Mouse (Mus musculus) spleen, postnatal 14 days (tissue): Measurements from ENCODE around the gene Cc2d2a.

Experiments used
- DNase-seq, 2 experiments: peaks; one replicate each; pipeline ENCODE4 v3.0.0; 2021 to 2022; ENCODE audit warnings: low spot score in 2 of 2

Gene Cc2d2a

DNA sequence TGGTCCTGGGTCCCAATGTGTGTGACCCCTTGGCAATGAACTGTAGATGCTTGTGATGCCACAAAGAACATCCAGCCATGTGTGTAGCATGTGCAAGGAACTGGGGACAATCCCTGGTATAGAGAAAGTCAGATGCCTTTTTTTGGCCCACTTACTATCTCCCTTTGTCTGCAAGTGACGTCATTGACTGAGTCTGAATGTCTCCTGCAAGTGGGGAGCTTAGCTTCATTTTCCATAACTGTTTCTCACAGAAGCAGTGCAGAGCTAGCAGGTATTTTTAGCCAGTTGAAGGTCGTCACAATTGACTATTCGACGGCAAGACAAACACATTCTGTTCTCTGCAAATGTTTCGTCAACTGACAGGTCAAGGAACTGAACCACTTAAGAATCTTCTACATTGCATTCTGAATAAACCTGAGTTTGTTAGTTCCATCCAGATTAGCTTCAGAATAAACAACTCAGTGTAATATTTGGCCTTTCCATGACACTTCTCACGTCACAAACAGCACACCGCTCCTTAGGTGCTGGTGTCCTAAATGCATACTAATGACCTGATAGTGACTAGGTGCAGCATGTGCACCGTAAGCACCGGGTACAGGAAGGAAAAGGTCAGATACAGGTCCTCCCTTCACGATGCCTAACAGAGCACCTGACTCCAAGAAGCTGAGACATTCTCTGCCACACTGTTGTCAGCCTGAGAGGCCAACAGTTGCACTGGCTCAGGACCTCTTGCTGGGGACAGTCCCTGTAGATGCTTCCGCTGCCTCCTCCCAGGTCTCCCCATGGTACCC lies 66.4 kb downstream of the Cc2d2a start:
- DNase-seq = no peak

DNA sequence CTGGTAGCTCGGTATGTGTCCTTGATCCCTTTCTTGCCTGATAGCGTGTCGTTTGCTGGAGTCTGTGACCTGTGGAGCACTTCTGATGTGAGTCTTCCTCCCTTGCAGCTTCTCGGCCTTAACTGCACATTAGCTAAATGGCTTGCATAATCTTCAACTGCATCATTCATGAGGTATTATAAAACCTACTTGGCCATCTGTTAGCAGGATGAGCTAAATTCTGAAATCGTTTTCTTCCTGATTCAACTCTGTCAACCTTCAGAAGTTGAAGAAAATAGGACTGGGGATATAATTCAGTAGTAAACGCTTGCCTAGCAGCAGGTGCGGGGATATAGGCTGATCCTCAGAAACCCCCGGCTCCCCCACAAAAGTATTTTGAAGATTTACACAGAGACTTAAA lies 70.2 kb downstream of the Cc2d2a start:
- no peak for DNase-seq

DNA sequence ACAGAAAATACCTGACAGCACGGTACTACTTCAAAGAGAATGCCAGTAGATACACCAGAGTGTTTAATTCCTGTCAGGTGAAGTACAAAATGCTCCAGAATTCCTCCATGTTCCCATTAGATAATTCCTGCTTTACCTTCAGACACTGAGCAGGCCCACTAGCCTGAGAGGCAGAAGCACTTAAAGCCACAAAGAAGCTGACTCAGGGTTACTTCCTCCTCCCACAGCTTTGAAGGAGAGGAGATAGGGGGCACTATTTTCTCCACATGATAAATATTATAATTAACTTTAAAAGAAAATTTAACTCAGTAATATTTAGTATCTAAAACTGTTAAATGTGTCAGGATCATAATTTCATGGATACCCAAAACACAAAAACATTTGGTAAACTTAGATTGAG lies 82.0 kb downstream of the Cc2d2a start:
- no peak for DNase-seq

DNA sequence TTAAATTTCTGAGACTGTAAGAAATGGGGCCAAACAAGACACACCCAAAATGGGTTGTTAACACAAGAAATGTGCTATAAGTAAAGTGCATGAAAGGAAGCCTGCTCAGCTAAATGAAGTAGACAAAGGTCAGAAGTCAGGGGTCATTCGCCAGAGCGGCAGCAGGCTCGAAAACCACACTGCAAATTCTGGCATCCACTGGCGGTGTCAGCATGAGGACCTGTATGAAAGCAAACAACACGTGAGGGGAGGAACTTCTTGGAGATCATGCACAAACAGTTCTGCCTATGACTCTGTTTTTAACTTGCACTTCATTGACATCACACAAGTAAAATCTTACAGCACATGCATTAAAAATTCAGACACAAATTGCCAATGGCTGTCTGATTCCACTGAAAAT lies 83.0 kb downstream of the Cc2d2a start:
- DNase-seq = no peak

DNA sequence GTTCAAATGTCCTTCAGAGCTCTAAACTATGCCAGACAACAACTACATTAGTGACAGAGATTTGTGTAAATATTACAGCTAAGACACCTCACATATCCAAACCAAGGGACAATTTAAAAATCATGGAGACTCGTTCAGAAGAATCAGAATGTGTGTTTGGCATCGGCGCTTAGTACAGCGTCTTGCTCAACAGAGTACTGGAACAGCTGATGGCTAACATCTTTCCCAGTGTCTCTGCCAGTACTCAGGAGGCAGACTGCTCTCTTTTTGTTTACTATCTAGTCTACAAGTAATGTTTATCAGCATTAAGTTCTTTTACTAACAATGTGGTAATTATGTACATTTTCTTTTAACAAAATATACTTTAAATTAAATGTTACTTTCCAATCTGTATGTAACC lies 85.9 kb downstream of the Cc2d2a start:
- no peak for DNase-seq

DNA sequence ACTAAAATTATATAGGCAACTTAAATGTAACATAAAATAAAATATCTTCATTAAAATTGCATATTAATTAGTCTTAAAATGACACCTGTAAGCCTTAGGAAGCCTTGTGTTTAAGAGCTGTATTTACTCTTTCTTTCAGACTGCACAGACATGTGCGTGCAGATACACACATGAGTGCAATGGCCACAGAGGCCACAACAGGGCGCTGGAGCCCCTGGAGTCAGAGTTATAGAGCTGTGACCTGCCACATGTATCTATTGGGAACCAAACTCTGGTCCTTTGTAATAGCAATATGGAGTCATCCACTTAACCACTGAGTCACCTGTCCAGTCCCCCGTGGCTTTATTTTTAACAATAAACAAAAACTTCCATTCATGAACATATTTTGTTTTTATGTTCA lies 86.9 kb downstream of the Cc2d2a start:
- DNase-seq = no peak

DNA sequence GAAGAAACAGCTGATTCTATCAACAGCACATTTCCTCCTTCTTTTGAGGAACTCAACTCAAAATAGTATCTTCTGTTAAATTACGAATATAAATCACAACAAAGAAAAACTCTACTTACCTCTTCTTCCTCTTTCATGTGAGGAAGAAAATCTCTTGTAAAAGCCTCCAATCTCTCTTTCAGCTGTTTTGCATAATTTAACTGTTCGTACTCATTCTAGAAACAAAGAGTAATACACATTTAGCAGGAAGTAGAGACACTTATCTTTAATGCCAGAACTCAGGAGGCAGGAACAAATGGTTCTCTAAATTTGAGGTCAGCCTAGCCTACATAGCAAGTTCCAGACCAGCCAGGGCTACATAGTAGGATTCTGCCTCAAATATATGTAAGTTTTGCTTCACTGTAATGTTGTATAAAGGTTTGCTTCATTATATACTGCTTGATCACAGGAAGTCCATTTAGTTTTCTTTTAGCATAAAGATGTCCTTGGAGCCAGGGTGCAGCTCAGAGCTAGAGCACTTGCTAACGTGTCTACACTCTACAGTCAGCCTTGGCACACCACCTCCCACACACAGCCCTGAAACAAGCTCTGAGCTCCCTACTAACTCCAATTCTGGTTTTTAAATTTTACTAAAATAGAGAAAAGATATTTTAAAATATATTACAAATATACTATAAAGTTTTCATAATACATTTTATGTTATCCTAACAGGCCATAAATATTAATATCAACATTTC lies 108.6 kb downstream of the Cc2d2a start:
- no peak for DNase-seq

DNA sequence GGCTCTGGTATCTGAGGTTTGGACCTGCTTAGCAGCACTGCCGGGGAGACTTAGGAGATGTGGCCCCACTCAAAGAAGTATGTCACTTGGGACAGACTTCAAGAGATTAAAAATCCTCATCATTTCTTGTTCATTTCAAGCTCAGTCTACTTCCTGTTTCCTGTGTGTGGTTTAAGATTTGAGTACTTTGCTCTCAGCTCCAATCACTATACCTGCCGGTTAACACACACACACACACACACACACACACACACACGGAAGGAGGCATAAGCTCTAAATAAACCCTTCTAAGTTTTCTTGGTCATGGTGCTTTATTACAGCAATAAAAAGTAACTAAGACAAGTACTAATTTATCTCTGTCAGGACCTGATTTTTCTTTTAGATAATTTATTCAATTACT lies 109.4 kb downstream of the Cc2d2a start:
- DNase-seq = no peak

DNA sequence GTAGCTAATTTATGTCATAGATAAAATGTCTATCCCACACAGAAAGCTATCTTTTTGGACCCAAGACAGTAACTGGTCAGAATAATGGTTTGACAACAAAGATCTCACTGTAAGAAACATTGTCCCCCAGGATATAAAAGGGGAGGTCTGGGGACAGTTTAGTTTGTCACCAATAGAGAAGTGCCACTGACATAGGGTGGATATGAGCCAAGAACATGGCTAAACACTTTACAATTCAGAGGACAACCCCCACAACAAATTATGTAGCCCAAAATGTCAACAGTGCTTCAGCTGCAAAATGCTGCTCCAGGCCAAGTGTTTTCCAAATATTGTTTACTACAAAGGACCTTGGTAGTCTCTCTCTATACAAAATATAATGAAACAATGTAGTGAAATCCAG lies 114.3 kb downstream of the Cc2d2a start:
- DNase-seq = no peak

DNA sequence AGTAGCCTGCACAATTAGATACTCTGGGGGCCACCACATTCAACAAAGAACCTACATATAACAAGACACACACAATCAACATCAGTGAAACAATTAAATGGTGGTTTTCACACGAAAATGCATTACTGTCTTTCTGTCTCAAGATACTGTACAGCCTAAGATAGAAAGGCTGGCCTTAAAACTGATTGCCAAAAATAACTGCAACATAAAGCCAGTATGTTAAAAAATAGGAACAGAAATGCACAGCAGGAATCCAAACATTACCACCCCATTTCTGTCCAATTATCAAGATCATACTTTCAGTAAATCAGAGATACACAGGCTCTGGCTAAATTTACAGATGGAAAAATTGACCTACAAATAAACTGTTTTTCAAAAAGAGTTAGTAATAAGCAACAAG lies 114.8 kb downstream of the Cc2d2a start:
- DNase-seq = no peak

DNA sequence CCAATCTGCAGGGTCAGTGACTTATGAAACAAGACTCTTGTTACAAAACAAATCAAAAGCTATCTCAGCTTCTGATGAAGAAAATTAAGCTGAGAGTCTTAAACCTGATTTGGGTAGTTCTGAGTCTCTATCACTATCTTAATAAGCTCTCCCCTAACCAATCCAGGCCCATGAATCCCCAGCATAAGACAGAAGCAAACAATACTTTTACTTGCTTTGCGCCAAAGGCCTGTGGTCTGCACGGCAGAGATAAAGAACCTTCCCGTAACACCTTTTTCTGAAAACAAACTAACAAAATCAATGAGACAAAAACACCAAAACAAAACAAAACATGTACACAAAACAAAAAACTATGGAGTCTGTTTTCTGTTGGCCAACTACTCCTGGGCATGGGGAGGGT lies 116.4 kb downstream of the Cc2d2a start:
- DNase-seq = no peak

DNA sequence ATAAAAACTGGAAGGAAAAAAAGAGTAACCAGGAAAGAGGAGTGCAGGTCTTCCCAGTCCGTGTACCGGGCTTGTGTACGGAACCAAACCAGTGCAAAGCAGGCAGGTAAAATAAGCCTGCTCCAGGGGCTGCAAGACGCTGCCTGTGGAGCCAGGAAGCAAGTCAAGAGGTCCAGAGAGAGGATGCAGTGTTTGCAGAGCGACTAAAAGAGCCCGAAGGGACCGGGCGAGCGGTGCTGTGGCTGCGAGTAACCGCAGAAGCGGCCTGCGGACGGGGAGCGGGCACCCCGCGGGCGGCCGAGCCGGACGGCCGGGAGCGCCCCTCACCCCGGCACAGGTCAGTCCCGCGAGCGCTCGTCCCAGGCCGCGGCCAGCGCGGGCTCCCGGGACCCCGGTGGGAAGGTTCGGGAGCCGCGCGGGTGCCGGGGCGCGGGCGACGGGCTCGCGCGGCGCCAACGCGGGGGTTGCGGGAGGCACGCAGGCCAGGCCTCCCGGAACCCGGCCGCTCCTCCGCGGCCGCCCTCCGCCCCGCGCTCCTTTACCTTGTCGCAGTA lies 119.4 kb downstream of the Cc2d2a start:
- DNase-seq = peak; percentile 13 to 21

DNA sequence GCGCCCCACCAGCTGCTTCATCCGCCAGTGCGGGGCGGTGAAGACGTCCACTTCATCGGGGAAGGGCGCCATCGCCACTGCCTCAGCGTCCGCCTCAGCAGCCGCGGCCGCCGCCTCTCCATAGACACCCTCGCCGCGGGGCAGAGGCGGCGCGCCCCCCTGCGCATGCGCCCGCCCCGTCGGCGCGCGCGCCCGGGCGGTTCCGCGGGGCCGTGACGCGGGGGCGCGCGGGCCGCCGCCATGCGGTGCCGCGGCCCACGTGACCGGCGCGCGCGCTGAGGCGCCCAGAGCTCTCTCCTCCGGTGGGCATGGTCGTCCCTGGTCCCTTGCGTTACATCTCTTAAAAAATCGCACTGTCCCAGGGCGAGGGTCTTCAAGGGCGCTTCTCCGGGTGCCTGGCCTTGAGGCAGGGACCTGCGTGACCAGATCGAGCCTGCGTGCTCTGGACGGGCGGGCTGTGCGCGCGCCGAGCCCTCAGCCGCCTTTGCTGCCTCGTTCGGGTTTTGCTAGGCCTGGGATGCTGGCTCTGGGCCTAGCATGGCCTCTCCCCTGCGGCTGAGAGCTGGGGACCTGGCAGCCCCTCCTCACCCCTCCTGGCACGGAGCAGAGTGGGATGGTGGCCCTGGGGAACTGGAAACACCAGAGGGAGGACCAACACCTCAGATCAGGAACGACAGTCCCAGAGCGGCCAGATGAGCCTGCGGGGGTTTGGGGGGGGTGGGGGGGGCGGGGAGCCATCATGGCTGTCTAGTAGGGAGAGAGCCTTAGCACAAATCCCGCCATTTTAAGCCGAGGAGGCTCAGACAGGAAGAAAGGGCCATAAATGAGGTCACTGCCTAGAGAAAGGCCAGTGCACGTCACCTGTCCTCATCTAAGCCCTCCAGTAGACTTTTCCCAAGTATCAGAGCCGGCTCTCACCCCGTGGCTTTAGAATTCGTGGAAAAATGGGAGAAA lies 120.1 kb downstream of the Cc2d2a start:
- DNase-seq = peak; percentile 55 to 69

DNA sequence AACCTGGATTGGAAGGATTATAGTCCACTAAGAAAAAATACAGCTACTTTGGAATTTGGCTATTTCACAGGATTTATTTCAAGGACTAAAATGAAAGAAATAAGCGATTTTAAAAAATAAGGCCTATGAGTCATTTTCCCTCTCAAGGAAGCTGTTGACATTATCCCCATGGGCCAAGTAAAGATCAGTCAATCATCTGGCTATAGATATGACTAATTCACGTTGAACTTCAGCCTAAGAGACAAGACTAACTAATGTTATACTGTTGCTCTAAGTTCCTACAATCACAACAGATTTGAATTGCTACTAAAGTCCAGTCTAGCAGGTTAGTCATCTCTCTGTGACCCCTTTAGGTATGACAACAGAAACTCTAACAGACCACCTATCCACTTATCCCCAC lies 121.8 kb downstream of the Cc2d2a start:
- no peak for DNase-seq

DNA sequence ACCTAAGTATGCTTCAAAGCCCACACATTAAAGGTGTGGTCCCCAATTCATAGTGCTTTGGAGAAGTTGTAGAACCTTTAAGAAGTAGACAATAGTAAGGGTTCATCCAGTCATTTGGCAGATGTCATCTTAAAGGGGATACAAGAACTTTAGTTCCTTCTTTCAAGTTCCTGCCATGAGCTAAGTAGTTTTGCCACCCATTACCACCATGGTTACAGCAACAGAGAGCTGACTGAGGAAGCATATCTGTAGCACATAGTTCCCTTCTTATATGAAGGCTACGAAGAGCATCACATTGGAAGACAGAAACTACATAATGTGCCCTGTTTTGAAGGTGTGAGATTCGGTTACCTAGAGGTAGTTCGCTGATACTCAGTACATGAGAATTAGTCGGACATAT lies 124.5 kb downstream of the Cc2d2a start:
- DNase-seq = no peak

DNA sequence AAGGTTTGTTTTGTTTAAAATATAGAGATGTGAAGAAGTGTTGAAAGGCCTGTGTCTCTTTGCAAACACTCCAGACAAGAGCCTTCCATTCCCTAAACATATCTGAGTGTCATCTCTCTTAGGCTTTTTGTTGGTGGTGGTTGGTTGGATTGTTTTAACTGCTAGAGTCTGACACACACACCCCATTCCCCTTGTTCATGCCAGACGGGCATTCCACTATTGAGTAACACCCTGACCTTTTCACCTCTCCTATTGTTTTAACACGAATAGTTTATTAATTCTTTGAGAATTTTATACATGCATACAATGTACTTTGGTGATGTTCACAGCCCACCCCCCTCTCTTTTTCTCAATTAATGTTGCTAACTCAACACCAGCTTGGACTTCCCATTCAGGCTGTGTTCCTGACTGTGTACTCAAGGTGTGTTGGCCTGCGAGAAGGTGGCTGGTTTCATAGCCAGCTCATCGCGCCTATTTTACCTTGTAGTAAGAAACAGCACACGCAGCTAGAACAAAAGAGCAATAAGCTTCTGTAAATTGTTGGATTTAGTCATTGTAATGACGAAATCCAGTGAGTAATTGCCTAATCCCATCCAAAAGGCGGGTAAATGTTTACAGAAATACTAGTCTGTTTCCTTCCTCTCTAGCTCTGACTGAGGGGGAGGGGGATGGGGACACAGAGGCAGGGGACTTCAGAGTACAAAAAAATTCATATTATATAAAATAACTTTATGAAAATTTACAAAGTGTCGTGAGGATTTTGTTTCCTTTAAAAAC lies 126.0 kb downstream of the Cc2d2a start:
- no peak for DNase-seq
